Mouse (Mus musculus) hindbrain, postnatal 0 days (tissue): ENCODE measurements around the gene Tmem123. TPM values are rescaled to one million over a fixed set of nuclear protein-coding genes. Genes with fewer than 3 reads are reported as not detected.

Source experiments
- ATAC-seq: fragments of 200-750 bp; cut with Nextera tagmentation; 2 replicates; pipeline ENCODE4 v1.8.0; 2017; ENCODE audit warnings: mild to moderate bottlenecking, moderate TSS enrichment, moderate library complexity
- DNase-seq: peaks from one replicate; pipeline ENCODE4 v3.0.0-alpha.2; 2015; ENCODE audit warnings: low spot score
- H3K27ac ChIP-seq: fragments of 300-500 bp; sonication (generic); 2 replicates; pipeline ENCODE4 v1.5.1; 2014; ENCODE audit warnings: mild to moderate bottlenecking
- H3K27me3 ChIP-seq: fragments of 300-500 bp; sonication (generic); 2 replicates; pipeline ENCODE4 v1.6.1; 2014; ENCODE audit warnings: low read length, mixed read lengths; ENCODE audit not compliant: insufficient read depth
- H3K36me3 ChIP-seq: fragments of 300-500 bp; sonication (generic); 2 replicates; pipeline ENCODE4 v1.6.1; 2014; ENCODE audit warnings: low read length, mixed read lengths; ENCODE audit not compliant: insufficient read depth
- H3K4me1 ChIP-seq: fragments of 300-500 bp; sonication (generic); 2 replicates; pipeline ENCODE4 v1.6.1; 2014; ENCODE audit warnings: antibody characterized with exemption, low read length, mixed read lengths; ENCODE audit not compliant: insufficient read depth
- H3K4me2 ChIP-seq: fragments of 300-500 bp; sonication (generic); 2 replicates; pipeline ENCODE4 v1.6.1; 2014; ENCODE audit warnings: low read depth, mild to moderate bottlenecking, low read length, moderate library complexity, mixed read lengths
- H3K4me3 ChIP-seq: fragments of 300-500 bp; sonication (generic); 2 replicates; pipeline ENCODE4 v1.5.1; 2014; ENCODE audit warnings: low read length
- H3K9ac ChIP-seq: fragments of 300-500 bp; sonication (generic); replicated peaks from 2 replicates; pipeline ENCODE4 v1.6.1; 2014; ENCODE audit warnings: mild to moderate bottlenecking, low read length, moderate library complexity, mixed read lengths
- H3K9me3 ChIP-seq: fragments of 300-500 bp; sonication (generic); 2 replicates; pipeline ENCODE4 v1.6.1; 2016; ENCODE audit warnings: low read length, mixed read lengths
- CTCF ChIP-seq: IDR thresholded peaks from 2 replicates; pipeline ENCODE4 v1.5.1; 2016; ENCODE audit warnings: antibody characterized with exemption, control low read depth, low read depth
- WGBS: fragments of 180-500 bp; shearing (Covaris S2); extraction: QIAGEN DNeasy Blood & Tissue Kit; methylation state at CpG from one replicate; pipeline ENCODE4 v1.1.7; 2014; 5-methylcytosine and 5-hydroxymethylcytosine counted together
- polyA plus RNA-seq: library from polyadenylated mRNA; unstranded; fragments of >200 nt; fragmentation: Nextera tagmentation; extraction: Ambion mirVana; gene quantifications from 2 replicates; pipeline ENCODE4 v1.2.1, GENCODE M21; 2015
- total RNA-seq: library from RNA; depleted of rRNA; stranded (reverse); fragments of >200 nt; gene quantifications from 2 replicates; pipeline ENCODE4 v1.2.3, GENCODE M21; 2014

Tmem123 gene
- total and polyA plus RNA-seq, 2 experiments from 2014 or later = 18.8 to 24.7 TPM

DNA sequence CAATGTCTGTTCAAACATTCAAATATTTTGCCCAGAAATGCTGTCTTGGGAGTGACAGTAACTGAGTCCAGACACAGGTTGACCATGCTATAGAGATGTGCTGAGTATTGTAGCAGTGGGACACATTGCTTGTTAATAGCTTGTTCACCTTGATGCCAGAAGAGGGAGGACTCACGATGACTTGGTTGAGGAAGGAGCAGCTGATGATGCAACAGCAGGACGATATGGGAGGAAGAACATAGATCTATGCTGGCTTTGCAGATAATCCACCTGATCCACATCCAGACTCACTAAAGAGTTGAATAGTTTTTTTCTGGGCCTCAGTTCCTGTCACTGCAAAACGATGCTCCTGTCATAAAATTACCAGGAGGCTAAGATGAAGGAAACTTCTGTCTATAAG is 2.7 kb downstream of the Tmem123 start:
- Histone ChIP-seq H3K4me1 (0 out of 2 replicates have a peak, but pooled peaks cover 3% of the 10 kb centered on the region), H3K27ac (no peak overlapping the region), H3K4me3 (no peak overlapping the region), H3K9me3 (no peaks in the 10 kb centered on the region), H3K27me3 (no peaks in the 10 kb centered on the region), H3K4me2 (no peak overlapping the region), H3K9ac (no peak overlapping the region), H3K36me3 (no peaks in the 10 kb centered on the region; the same call in 1 of the 2 replicates)
- 66% methylated on average over 3 of the region's 3 CpGs for WGBS
- no peak for DNase-seq
- TF ChIP-seq CTCF = no peak
- ATAC-seq = no peak

DNA sequence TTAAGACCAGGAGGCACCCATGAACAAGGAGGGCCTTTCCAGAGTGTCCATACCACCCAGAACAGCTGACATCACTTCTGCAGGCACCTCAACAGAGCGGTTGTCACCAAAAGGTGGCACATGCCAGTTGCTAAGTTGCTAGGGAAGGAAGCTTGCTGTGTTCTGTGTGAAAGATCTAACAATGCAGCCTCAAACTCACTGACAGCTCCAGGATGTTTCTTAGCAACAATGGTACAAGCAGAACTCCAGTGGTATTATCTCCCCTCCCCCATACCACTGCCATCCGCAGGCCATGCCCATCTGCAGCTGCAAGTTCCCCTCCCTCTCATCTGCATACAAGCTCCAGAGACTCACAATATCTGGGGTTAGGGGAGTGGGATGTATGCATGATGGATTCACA is 3.7 kb downstream of the Tmem123 start:
- 17% methylated on average over 2 of the region's 2 CpGs for WGBS
- ATAC-seq (no peak), DNase-seq (peak; percentile 26)
- no peaks in the 10 kb centered on the region for H3K9me3 ChIP-seq
- H3K4me2 ChIP-seq = no peak overlapping the region
- H3K9ac ChIP-seq = no peak overlapping the region
- no peak overlapping the region for H3K4me3 ChIP-seq
- H3K4me1 ChIP-seq = 0 out of 2 replicates have a peak, but pooled peaks cover 3% of the 10 kb centered on the region
- no peak overlapping the region for H3K27ac ChIP-seq
- no peaks in the 10 kb centered on the region; the same call in 1 of the 2 replicates for H3K36me3 ChIP-seq
- TF ChIP-seq CTCF = no peak
- no peaks in the 10 kb centered on the region for H3K27me3 ChIP-seq

DNA sequence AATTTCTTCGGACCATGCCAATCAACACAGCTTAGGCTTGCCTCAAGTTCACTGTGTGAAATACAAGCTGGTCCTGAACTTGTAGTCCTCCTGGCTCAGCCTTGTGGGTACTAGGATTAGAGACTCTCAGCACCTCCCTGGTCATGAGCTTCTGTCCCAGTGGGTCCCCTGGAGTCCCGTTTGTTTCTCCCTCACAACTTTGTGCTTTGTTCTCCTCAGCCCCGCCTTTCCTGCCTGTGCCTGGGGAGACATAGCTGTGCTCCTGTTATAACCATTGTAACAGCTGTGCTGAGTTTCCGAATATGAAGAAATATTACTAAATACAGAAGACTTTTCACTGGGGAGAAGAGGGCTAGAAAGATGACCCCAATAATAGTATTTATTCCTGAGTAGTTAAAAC is 5.2 kb downstream of the Tmem123 start:
- Histone ChIP-seq H3K9ac (no peak overlapping the region), H3K27me3 (no peaks in the 10 kb centered on the region), H3K4me3 (no peak overlapping the region), H3K36me3 (no peaks in the 10 kb centered on the region; the same call in 1 of the 2 replicates), H3K4me2 (no peak overlapping the region), H3K27ac (no peak overlapping the region), H3K9me3 (no peaks in the 10 kb centered on the region), H3K4me1 (0 out of 2 replicates have a peak, but pooled peaks cover 3% of the 10 kb centered on the region)
- TF ChIP-seq CTCF = no peak
- DNase-seq (no peak), ATAC-seq (no peak)
- WGBS = 58% methylated on average over 4 of the region's 4 CpGs

DNA sequence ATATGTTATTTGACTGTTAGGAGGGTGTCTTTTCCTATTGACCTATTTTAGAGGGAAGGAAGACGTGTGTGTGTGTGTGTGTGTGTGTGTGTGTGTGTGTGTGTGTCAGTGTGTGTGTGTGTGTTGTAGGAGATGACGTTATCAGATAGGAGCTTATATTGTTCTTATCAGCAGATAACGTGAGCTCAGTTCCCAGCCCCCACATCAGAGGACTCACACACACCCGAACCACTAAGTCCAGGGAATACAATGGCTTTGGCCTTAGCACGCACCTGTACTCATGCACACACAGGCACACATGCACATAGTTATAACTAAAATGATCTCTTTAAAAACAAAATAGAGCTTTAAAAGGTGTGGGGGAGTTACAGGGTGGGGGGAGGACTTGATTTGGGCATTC is 5.7 kb downstream of the Tmem123 start:
- 80% methylated on average over 5 of the region's 5 CpGs for WGBS
- Histone ChIP-seq H3K27me3 (no peaks in the 10 kb centered on the region), H3K4me1 (0 out of 2 replicates have a peak, but pooled peaks cover 3% of the 10 kb centered on the region), H3K4me2 (no peak overlapping the region), H3K4me3 (no peak overlapping the region), H3K27ac (no peak overlapping the region), H3K9ac (no peak overlapping the region), H3K9me3 (no peaks in the 10 kb centered on the region), H3K36me3 (no peaks in the 10 kb centered on the region; the same call in 1 of the 2 replicates)
- ATAC-seq (no peak), DNase-seq (no peak)
- no peak for TF ChIP-seq CTCF

DNA sequence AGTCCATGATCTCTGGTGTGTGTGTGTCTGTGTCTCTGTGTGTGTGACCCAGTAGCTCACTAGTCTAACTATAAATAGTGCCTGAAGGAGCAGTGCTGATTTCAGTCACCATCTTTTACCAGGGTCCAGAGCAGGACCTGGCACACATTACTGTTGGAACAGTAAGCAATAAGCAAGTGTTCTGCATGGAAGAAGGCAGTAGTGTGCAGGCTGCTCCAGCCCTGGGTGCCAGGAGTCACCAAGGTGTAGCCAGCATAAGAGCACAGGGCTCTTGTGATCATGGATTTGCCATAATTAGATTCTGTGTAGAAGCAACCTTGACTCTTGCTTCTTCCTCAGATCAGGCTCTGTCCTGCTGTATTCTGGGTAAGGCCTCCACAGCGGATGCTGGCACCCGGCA is 8.5 kb downstream of the Tmem123 start:
- Histone ChIP-seq H3K36me3 (no peaks in the 10 kb centered on the region; the same call in 1 of the 2 replicates), H3K4me3 (no peak overlapping the region), H3K4me1 (no peaks in the 10 kb centered on the region), H3K27me3 (no peaks in the 10 kb centered on the region), H3K4me2 (no peak overlapping the region), H3K9ac (no peak overlapping the region), H3K9me3 (no peaks in the 10 kb centered on the region), H3K27ac (no peak overlapping the region)
- WGBS = 80% methylated on average over 2 of the region's 2 CpGs
- DNase-seq (no peak), ATAC-seq (no peak)
- no peak for TF ChIP-seq CTCF

DNA sequence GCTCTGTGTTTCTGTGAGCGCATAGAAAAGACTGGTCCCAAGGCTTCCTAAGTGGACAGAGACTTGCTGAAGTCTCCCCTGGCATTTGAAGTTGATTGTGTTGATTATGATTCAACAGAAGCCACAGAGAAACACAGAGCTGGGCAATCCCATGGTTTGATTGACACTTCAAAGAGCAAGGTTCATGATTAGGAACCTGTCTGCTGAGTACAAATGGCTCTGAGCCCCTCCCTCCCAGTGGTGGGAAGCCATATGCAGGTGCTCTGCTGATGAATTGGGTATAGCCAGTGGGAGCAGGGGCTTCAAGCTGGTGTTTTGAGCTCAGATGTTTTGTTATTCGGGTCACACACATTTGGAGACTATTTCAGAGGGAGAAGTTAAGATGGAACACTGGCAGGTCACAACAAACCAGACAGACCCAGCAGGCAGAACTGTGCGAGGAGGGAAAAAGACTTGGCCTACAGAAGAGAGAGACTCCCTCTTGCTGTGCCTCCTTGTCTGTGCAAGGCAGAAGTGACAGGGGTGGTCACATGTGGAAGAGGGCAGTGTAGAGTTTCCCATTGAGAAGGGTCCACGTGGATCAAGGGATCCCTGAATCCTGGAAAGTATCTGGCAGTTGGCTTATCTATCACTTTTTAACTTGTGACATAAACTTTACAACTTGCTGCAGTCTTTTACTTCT is 9.1 kb downstream of the Tmem123 start:
- DNase-seq (no peak), ATAC-seq (peak; percentile 50; the same call in 1 of the 2 replicates)
- TF ChIP-seq CTCF = no peak
- 57% methylated on average over 4 of the region's 4 CpGs for WGBS
- Histone ChIP-seq H3K4me2 (no peak overlapping the region), H3K9ac (no peak overlapping the region), H3K27ac (no peak overlapping the region), H3K9me3 (no peaks in the 10 kb centered on the region), H3K36me3 (no peaks in the 10 kb centered on the region; the same call in 1 of the 2 replicates), H3K4me3 (no peak overlapping the region), H3K4me1 (no peaks in the 10 kb centered on the region), H3K27me3 (no peaks in the 10 kb centered on the region)

DNA sequence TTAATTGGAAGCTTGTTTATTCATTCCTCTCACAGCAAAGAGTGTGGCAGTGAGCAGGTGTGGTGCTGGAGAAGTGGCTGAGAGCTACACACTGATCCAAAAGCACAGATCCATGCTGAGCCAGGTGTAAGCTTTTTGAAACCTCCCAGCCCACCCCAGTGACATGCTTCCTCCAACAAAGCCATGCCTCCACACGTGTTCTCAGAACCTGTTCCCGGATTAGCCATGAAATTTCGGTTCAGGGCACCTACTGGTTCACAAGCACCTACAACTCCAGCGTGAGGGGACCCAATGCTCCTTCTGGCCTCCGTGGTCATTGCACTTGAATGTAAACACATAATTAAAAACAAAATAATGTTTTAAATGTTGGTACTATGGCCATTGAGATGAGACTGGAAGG is 9.8 kb downstream of the Tmem123 start:
- no peaks in the 10 kb centered on the region for H3K27me3 ChIP-seq
- H3K27ac ChIP-seq = no peak overlapping the region
- no peaks in the 10 kb centered on the region for H3K9me3 ChIP-seq
- H3K4me1 ChIP-seq = no peaks in the 10 kb centered on the region
- ATAC-seq (no peak), DNase-seq (no peak)
- H3K4me3 ChIP-seq = no peak overlapping the region
- TF ChIP-seq CTCF = no peak
- WGBS = 91% methylated on average over 5 of the region's 5 CpGs
- H3K4me2 ChIP-seq = no peak overlapping the region
- H3K36me3 ChIP-seq = no peaks in the 10 kb centered on the region; the same call in 1 of the 2 replicates
- no peak overlapping the region for H3K9ac ChIP-seq
